Mouse (Mus musculus): ENCODE results near the gene Map3k13.
A peak's percentile ranks its signal among the peaks of the same experiment; 100 is the strongest.
"Not testable (repeated sequence)": the region's sequence is repeated elsewhere in the genome, so short reads cannot be mapped to it uniquely, and the experiment has no call there.

The Map3k13 gene

DNA sequence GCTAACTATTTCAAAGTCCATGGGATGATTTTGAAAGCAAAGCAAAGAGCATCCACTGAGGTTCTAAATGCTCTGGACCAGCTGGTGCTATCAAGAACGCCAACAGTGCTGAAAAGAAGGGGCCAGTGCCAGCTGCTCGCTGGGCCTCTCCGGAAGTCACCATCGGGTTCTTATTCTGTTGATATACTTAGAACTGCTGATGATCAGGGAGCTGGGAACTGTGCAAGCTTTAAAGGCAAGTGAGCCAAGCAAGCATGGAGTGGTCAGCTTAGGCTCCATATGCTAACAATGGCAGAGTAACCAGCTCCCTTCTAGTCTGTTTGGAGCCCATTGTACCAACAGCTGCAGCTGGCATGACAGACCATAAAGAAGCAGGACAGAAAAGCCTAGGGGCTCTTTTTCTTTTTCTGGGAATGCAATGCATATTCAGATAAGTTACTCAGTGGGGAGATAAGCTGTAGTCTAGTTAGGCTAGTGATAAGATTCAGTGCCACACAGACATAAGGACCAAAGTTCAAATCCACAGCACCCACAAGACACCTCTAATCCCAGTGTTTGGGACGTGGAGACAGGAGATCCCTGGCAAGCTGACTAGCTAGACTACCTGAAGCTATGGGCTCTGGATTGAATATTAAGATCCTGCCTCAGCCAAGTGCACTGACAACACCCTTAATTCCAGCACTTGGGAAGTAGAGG, 60.6 kb downstream of the Map3k13 start:
- peak; percentile 40 to 46 for DNase-seq

GRCm38 (mm10) chr16:21856134-21856533, 62.0 kb downstream of the Map3k13 start:
- DNase-seq = no peak

- no peak for DNase-seq
Observed at GRCm38 (mm10) chr16:21857126-21857644, 63.0 kb downstream of the Map3k13 start.

GRCm38 (mm10) chr16:21858163-21858562, 64.0 kb downstream of the Map3k13 start:
- no peak for DNase-seq

DNA sequence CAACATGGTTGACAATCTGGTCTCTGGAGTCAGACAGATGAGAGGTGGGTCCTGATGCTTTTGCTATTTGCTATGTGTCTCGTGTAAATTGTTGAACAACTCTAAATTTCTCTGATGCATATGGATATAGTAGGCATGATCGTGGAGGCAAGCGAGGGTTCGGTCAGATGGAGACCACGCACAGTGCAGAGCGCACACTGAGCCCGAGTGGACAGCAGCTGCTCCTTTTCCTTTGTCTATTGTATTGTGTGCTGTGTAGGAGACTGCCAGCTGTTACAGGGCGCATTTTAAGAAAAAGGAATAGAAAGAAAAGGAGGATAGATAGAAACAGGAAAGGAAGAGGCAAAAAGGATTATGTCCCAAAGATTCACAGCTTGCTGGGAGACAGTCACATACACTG, 64.7 kb downstream of the Map3k13 start:
- DNase-seq = no peak

DNA sequence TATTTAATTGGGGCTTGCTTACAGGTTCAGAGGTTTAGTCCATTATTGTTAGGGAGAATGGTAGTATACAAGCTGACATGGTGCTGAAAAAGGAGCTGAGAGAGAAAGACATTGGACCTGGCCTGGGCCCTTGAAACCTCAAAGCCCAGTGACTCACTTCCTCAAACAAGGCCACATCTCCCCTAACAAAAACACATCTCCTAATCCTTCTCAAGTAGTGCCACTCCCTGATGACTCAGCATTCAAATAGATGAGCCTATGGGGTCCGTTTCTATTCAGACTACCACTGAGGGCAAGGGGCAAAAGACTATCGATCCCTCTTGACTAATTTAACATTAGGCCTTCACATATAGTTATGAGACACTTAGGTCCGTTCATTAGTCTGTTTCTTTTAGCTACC, 68.3 kb downstream of the Map3k13 start:
- no peak for DNase-seq

DNA sequence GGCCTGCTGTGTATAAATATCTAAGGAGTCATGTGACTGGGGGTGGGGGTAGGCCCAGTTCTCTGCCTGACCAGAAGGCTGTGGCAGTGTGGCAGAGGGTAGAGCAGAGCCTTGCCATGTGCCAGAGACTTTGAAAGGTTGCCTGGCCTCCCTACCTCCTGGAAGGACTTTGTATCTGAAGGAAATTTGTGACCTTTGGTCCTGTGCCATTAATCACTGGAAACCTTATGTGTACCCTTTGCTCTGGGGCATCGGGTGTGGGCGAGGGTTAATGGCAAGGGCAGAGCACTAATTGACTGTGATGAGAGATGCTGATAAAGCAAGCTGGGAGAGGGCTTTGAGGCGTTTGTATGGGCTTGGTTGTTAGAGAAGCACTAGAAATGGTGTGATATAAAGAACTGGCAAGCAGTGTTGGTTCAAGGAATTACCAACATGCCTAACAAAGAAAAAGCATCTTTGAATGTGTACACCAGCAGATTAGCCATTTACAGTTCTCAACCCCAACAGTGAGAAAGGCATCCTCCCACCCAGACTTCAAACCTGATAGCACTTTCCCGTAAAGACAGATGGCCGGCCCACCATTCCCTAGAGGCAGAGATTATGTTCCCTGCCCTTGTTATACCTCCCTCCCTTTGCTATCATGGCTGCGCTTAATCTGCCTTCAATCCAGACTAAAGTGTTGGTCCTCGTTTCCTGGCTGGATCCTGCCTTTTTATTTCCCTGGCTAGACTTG, 71.3 kb downstream of the Map3k13 start:
- DNase-seq = no peak

- DNase-seq = no peak
Observed at GRCm38 (mm10) chr16:21865983-21866575, 71.9 kb downstream of the Map3k13 start.

GRCm38 (mm10) chr16:21867727-21868126, 73.6 kb downstream of the Map3k13 start:
- no peak for DNase-seq

DNA sequence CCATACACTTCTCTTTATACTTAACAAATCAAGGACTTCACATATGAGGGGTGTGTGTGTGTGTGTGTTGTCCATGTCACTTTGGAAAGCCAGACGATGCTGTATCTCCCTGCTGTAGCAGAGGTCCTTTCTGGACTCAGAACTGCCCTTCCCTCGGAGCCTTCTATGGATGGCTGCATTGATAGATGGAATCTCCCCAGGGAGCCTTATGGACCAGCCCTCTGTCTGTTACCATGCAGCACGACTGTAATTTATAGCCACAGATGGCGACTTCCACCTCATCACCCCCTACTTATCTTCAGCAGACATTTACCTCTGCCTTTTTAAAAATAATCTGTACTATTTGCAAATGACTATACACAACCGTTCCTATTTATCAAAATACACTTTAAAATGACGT, 74.5 kb downstream of the Map3k13 start:
- DNase-seq = no peak

GRCm38 (mm10) chr16:21869879-21870278, 75.7 kb downstream of the Map3k13 start:
- no peak for DNase-seq

DNA sequence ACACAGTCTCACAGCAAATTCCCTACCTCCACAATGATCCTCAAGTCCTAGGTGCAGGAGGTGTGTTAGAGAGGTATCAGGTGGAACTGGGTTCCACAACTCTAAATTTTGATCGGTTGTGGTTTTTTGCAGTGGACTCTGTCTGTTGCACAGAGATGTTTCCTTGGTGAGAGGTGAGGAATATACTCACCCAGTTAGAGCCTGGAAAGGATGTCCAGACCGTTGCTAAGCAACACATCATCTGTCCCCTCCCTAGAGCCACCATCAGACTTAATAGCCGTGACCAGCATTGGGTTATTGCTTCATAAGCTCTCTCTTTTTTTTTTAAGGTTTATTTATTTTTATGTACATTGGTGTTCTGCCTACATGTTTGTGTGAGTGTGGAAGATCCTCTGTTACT, 83.6 kb downstream of the Map3k13 start:
- no peak for DNase-seq

- DNase-seq = no peak
Observed at GRCm38 (mm10) chr16:21878834-21879233, 84.7 kb downstream of the Map3k13 start.

DNA sequence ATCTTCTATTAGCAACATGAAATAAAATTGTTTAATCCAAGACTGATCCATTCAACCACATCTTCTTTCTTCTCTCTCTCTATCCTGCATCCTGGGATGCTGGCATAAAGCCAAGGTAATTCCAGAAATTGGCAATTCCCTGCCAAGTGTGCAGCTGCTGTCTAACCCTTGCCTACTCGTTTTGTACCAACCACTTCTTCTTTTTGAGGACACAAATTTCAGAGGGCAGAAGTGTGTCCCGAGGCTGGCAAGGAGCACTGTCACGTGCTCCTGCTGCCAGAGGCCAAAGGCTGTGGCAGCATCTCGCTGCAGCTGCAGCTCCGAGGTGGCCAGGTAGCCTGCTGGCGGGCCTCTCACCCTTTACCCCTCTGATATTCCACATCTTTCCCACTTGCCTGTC, 87.0 kb downstream of the Map3k13 start:
- DNase-seq = peak; percentile 50 to 63

GRCm38 (mm10) chr16:21881582-21882259, 87.6 kb downstream of the Map3k13 start:
- DNase-seq = peak in 1 of 2 experiments; percentile 10

GRCm38 (mm10) chr16:21887601-21888000, 93.5 kb downstream of the Map3k13 start:
- DNase-seq = no peak

DNA sequence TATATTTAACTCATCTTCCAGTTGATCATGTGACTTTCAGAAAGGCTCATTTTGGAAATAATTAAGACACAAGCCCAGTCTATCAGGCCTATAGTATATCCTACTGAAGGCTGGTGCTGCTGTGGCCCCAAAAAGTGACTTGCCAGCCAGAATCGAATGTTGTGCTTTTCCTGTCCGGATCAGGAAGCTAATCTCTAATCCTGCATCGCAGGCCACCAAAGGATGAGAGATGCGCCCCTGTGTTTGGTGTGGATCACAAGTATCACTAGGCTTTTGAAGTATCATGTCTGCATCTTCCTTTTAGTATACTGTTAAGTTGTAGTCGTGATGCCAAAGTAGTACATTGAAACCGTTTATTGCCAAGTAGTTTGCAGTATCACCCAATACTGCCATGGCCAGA, 99.7 kb downstream of the Map3k13 start:
- no peak for DNase-seq

- no peak for DNase-seq
Observed at GRCm38 (mm10) chr16:21901286-21901685, 107.1 kb downstream of the Map3k13 start.

GRCm38 (mm10) chr16:21904636-21905035, 110.5 kb downstream of the Map3k13 start:
- no peak for DNase-seq

- DNase-seq = no peak
Observed at GRCm38 (mm10) chr16:21905996-21906395, 111.8 kb downstream of the Map3k13 start.

GRCm38 (mm10) chr16:21906902-21907301, 112.8 kb downstream of the Map3k13 start:
- no peak for DNase-seq

- DNase-seq = not testable (repeated sequence)
Observed at GRCm38 (mm10) chr16:21908906-21909305, 114.8 kb downstream of the Map3k13 start.

- DNase-seq = no peak
Observed at GRCm38 (mm10) chr16:21913347-21913746, 119.2 kb downstream of the Map3k13 start.

Measured in cerebellum, postnatal 36 days (tissue).